Mouse (Mus musculus): Measurements from ENCODE around the gene Pea15a. TPM values are rescaled to one million over a fixed set of nuclear protein-coding genes. Genes with fewer than 3 reads are reported as not detected.
A peak's percentile ranks its signal among the peaks of the same experiment; 100 is the strongest.

The Pea15a gene
- polyA plus RNA-seq, 1 experiment from 2014 or later, result 388 TPM

DNA sequence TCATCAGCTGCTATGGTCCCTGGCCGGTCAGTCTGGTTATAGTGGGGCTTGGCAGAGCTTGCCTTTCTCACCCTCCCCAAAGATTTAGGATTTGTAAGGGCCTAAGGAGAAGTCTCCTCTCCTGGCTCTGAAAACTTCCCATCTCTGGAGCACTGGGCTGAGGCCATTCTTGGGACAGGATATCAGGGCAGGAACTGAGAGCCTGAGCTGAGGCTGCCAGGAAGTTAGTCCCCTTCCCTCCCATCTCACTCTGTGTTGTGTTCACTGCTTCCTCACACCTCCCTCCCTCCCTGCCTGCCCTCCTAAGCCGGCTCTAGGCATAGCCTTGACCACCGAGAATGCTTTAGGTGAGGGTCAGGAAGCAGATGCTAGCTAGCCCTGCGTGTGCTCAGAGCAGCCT lies 3.0 kb downstream of the Pea15a start:
- Histone ChIP-seq H3K9ac (peak overlapping the region; percentile 97), H3K27me3 (no peaks in the 10 kb centered on the region), H3K4me3 (peak overlapping the region; percentile 79), H3K27ac (replicated peaks) (peak overlapping the region; percentile 95), H3K4me2 (peak overlapping the region; percentile 87), H3K36me3 (peaks cover 18% of the 10 kb centered on the region), H3K9me3 (no peaks in the 10 kb centered on the region), H3K4me1 (replicated peaks) (peaks cover 80% of the 10 kb centered on the region)
- WGBS, result 3% methylated on average over 4 of the region's 4 CpGs
- no peak for ATAC-seq (ENCODE audit: low read depth)

DNA sequence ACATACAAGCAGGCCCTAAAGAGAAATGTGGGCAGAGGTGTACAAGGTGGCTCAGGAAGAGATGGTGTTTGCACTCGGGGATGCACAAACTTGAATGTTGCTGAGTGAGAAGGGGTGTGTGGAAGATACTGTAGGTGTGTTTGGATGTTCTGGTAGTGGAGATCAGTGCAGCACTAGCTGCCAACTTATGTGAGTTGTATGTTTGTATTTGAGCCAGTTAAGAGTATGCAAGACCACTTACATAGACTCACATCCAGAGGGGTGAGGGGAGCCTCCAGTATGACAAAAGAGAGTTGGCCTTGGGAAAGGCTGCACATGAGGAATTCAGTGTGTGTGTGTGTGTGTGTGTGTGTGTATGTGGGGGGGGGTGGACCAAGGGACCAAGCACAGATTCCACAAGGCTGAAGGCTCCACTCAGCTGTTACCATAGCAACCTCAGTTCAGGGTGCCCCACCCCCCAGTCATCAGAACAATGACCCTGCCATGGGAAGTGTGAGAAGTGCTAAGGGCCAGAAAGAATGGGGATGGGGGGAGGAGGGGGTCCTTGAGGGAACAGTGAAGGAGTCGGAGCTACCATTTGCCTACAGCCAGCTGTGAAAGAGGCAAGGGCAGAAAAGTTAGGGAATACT lies 3.6 kb downstream of the Pea15a start:
- peak overlapping the region; percentile 79 for H3K4me3 ChIP-seq
- peak; percentile 2; the same call in 1 of the 2 replicates for ATAC-seq (ENCODE audit: low read depth)
- H3K9me3 ChIP-seq, result no peaks in the 10 kb centered on the region
- peak overlapping the region; percentile 97 for H3K9ac ChIP-seq
- H3K27me3 ChIP-seq, result no peaks in the 10 kb centered on the region
- WGBS, result 8% methylated on average over 2 of the region's 2 CpGs
- H3K36me3 ChIP-seq, result peaks cover 24% of the 10 kb centered on the region
- peaks cover 80% of the 10 kb centered on the region for H3K4me1 ChIP-seq (replicated peaks)
- peak overlapping the region; percentile 87 for H3K4me2 ChIP-seq
- peak overlapping the region; percentile 95 for H3K27ac ChIP-seq (replicated peaks)

DNA sequence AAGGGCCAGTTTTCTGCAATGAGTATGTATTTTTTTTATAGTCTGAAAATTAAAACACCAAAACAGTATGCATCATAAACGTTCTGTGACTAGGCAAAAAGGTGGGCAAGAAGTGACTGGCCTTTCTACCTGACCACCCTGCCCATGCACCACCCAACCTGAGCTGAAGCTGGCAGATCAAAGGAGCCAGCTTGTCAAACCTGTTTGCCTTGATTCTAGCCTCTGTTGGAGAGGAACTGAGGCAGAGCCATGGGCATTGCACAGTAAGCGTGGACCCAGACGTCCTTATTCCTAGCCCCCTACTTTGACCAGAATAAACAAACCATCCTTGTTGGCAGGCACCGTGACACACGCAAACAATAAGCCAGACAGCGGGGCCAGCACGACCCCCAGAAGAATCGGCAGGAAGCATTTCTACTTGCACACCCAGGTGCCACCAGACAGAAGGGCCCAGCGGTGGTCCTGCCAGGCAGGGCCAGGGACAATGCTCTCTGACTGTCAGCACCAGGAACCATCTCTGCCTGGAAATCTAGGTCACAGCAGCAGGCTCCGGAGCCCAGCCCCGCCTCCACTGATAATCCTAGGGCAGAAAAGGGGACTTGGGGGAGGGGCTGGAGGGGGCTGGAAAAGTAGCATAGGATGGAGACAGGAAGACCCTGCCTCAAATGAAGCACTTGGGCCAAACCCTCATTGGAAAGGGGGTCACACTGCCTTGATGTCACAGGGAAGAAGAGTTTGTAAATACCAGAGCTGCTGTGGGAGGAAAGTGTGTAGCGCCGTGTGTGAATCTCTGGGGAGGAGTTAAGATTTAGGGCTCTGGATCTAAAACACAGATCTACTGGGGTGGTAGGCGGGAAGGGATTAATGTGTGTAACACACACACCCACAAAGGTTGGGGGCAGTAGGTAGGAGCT lies 4.4 kb downstream of the Pea15a start:
- peak overlapping the region; percentile 95 for H3K27ac ChIP-seq (replicated peaks)
- H3K9ac ChIP-seq, result peak overlapping the region; percentile 63
- H3K27me3 ChIP-seq, result no peaks in the 10 kb centered on the region
- peaks cover 76% of the 10 kb centered on the region for H3K4me1 ChIP-seq (replicated peaks)
- peaks cover 32% of the 10 kb centered on the region for H3K36me3 ChIP-seq
- no peak for ATAC-seq (ENCODE audit: low read depth)
- no peaks in the 10 kb centered on the region for H3K9me3 ChIP-seq
- peak overlapping the region; percentile 19 for H3K4me3 ChIP-seq
- peak overlapping the region; percentile 87 for H3K4me2 ChIP-seq
- WGBS, result 9% methylated on average over 14 of the region's 14 CpGs

DNA sequence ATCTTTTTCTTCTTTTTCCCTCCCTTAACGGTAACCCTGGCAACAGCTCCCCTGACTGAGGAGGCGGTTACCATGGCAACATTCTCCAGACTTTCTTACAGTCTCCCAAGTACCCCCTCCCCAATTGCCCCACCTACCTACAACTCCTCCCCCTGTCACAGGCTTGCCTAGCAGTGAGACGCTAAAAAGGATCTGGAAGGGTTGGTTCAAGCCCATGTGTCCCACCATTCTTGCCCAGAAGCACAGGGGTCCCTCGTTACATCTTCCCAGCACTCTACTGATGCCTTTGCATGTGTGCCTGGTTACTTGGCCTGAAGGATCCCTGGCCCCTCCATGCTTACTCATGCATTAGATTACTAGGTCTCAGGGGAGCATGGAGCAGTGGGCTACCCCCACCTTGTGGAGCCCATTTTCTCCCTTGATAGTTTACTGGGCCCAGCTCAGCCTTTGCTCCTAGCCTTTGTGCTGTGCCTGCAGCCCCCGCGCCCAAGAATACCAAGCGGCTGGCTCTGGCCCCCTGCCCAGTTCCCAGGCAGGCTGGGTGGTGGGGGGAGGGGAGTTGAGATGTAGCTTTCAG lies 5.6 kb downstream of the Pea15a start:
- ATAC-seq (ENCODE audit: low read depth), result peak; percentile 57
- H3K4me2 ChIP-seq, result peak overlapping the region; percentile 87
- H3K9ac ChIP-seq, result peak overlapping the region; percentile 58
- H3K27ac ChIP-seq (replicated peaks), result peak overlapping the region; percentile 95
- peak overlapping the region; percentile 4; the same call in 1 of the 2 replicates for H3K4me3 ChIP-seq
- peaks cover 44% of the 10 kb centered on the region for H3K36me3 ChIP-seq
- peaks cover 68% of the 10 kb centered on the region for H3K4me1 ChIP-seq (replicated peaks)
- no peaks in the 10 kb centered on the region for H3K9me3 ChIP-seq
- no peaks in the 10 kb centered on the region for H3K27me3 ChIP-seq
- 18% methylated on average over 7 of the region's 7 CpGs for WGBS

DNA sequence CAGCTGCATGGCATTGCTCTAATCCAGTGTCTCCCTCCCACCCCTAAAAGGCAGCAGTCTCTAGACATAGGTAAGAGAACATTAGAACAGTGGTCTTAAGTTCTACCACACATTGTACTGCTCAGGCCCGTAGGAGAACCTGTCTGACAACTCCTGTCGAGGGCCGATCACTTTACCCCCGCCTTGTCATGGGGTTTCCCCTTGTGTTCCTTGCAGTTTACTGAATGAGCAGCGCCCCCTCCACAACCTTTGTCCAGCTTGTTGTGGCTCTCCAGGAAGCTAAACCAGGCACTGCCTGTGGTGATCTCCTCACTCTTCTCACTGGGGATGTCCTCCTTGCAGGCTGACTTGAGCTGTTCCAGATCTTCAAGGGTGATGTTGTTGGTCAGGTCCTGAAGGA lies 6.4 kb downstream of the Pea15a start:
- peak overlapping the region; percentile 50; the same call in 1 of the 2 replicates for H3K9ac ChIP-seq
- peak overlapping the region; percentile 95 for H3K27ac ChIP-seq (replicated peaks)
- H3K36me3 ChIP-seq, result peaks cover 52% of the 10 kb centered on the region
- H3K4me3 ChIP-seq, result no peak overlapping the region
- WGBS, result 80% methylated on average over 5 of the region's 5 CpGs
- no peaks in the 10 kb centered on the region for H3K9me3 ChIP-seq
- ATAC-seq (ENCODE audit: low read depth), result no peak
- no peaks in the 10 kb centered on the region for H3K27me3 ChIP-seq
- peaks cover 60% of the 10 kb centered on the region for H3K4me1 ChIP-seq (replicated peaks)
- H3K4me2 ChIP-seq, result peak overlapping the region; percentile 87

DNA sequence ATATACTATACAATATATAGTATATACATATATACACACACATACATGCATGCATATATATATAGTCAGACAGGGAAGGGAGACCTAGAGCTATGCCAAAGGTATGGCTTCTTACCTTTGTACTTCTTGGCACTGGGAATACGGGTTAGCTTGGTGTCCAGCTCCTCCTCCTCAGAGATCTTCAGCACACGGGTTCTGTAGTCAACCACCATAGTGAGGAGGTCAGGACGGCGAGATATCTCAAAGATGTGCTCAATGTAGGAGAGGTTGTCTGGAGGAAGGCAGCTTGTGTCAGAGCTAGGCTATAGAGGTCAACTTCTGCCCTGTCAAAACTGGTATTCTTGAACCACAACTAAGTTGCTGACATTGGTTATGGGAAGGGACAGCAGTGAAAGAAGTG lies 7.6 kb downstream of the Pea15a start:
- Histone ChIP-seq H3K9me3 (no peaks in the 10 kb centered on the region), H3K4me3 (no peak overlapping the region), H3K36me3 (peaks cover 64% of the 10 kb centered on the region), H3K27me3 (no peaks in the 10 kb centered on the region), H3K9ac (no peak overlapping the region), H3K27ac (replicated peaks) (no peak overlapping the region; the same call in 1 of the 2 replicates), H3K4me1 (replicated peaks) (peaks cover 48% of the 10 kb centered on the region), H3K4me2 (no peak overlapping the region)
- WGBS, result 88% methylated on average over 4 of the region's 4 CpGs
- ATAC-seq (ENCODE audit: low read depth), result no peak

DNA sequence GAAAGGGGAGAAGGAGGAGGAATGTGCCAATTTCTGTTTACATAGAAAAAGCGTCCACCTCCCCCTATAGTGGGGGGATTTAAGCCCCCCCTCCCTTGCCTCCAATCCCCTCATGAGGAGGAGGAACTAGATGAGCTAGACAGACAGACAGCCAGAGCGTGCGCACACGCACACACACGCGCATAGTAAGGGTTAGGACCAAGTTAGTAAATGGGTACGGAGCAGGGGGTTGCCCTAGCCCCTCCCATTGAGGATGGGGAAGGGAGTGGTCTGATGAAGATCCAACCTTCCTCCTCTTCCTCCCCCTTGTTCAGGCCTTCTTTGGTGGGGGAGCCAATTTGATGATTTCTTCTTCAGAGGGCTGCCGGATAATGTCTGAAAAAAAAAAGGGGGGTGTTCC lies 8.3 kb downstream of the Pea15a start:
- no peak overlapping the region for H3K4me2 ChIP-seq
- peak overlapping the region; percentile 33; the same call in 1 of the 2 replicates for H3K27ac ChIP-seq (replicated peaks)
- peaks cover 70% of the 10 kb centered on the region for H3K36me3 ChIP-seq
- ATAC-seq (ENCODE audit: low read depth), result no peak
- 89% methylated on average over 8 of the region's 8 CpGs for WGBS
- H3K4me3 ChIP-seq, result no peak overlapping the region
- no peaks in the 10 kb centered on the region for H3K27me3 ChIP-seq
- peaks cover 41% of the 10 kb centered on the region for H3K4me1 ChIP-seq (replicated peaks)
- H3K9ac ChIP-seq, result no peak overlapping the region
- no peaks in the 10 kb centered on the region for H3K9me3 ChIP-seq

DNA sequence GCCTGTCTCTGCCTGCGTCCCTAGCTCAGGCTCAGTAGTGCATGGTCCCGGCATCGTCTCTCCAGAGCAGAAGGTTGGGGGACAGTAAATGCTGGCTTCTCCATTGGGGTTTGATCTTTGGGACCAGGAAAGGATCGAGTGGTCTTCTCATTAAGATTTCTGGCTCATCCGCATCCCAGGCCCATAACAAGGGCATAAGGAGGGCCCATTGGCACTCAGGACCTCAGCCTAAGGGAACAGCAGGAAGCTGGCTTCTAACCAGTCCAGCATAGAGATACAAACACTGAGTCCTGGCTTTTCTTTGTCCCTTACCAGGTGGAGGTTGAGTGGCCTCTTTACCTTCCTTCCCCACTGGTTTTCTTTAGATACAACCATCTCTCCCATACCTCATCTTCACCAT lies 8.8 kb downstream of the Pea15a start:
- no peak overlapping the region for H3K9ac ChIP-seq
- WGBS, result 79% methylated on average over 5 of the region's 5 CpGs
- H3K9me3 ChIP-seq, result no peaks in the 10 kb centered on the region
- no peak overlapping the region for H3K4me2 ChIP-seq
- peak overlapping the region; percentile 33; the same call in 1 of the 2 replicates for H3K27ac ChIP-seq (replicated peaks)
- no peaks in the 10 kb centered on the region for H3K27me3 ChIP-seq
- H3K4me3 ChIP-seq, result no peak overlapping the region
- H3K36me3 ChIP-seq, result peaks cover 70% of the 10 kb centered on the region
- H3K4me1 ChIP-seq (replicated peaks), result peaks cover 37% of the 10 kb centered on the region
- ATAC-seq (ENCODE audit: low read depth), result no peak

DNA sequence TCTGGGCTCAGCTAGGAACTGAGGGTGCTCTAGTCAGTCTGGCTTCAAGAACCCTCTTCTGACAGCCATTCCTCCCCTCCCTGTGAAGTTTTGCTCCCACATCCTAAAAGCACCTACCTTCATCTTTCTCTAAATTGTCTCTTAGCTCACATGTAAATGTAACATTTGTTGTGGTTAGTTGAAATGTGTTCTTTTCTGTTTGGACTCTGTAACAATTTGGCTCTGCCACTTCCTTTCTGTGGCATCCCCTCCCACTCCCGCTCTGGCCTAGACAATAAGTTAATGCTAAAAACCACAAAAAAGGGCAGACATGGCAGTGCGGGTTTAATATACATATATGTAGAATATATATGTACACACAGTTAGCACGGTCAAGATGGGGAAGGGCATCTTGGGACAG lies 9.5 kb downstream of the Pea15a start:
- Histone ChIP-seq H3K27me3 (no peaks in the 10 kb centered on the region), H3K9me3 (no peaks in the 10 kb centered on the region), H3K4me1 (replicated peaks) (peaks cover 30% of the 10 kb centered on the region), H3K4me3 (no peak overlapping the region), H3K36me3 (peaks cover 77% of the 10 kb centered on the region), H3K9ac (no peak overlapping the region), H3K4me2 (no peak overlapping the region), H3K27ac (replicated peaks) (no peak overlapping the region)
- 86% methylated on average over 3 of the region's 3 CpGs for WGBS
- ATAC-seq (ENCODE audit: low read depth), result no peak

DNA sequence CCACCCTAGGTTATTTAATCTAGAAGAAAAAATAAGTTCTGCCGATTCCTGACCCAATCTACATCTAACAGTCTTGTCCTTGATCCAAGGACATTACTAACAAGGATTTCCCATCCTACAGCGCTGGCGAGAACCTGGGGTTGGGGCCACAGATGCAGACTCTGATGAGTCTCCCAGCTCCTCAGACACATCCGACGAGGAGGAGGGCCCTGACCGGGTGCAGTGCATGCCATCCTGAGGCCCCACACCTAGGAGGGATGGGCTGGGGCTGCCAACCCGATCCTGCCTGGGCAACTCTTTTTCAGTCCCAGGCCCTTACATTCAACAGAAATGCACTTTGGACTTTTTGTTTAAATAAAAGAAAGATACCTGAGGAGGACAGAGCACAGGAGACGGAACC lies 12.2 kb downstream of the Pea15a start:
- H3K9me3 ChIP-seq, result no peaks in the 10 kb centered on the region
- H3K4me1 ChIP-seq (replicated peaks), result peaks cover 3% of the 10 kb centered on the region
- no peak overlapping the region for H3K9ac ChIP-seq
- no peaks in the 10 kb centered on the region for H3K27me3 ChIP-seq
- no peak overlapping the region for H3K4me2 ChIP-seq
- 85% methylated on average over 8 of the region's 8 CpGs for WGBS
- no peak for ATAC-seq (ENCODE audit: low read depth)
- peaks cover 90% of the 10 kb centered on the region for H3K36me3 ChIP-seq
- H3K4me3 ChIP-seq, result no peak overlapping the region
- H3K27ac ChIP-seq (replicated peaks), result no peak overlapping the region

DNA sequence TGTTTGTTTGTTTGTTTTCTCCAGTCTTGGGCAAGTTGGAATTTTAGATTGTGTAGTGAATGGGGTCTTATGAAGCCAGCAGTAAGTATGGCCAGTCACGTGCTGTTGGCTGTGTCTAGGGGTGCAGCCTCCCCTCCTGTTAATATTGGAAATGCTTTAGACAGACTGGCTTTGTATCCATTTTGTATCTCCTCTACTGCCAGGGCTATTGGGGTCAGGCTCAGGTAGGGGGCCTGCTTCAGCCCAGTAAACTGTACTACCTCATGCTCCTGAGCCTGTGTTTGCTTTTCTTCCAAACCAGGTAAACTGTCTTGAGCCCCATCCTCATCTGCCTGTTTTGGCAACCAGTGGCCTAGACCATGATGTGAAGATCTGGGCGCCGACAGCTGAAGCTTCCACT lies 14.4 kb downstream of the Pea15a start:
- Histone ChIP-seq H3K27me3 (no peaks in the 10 kb centered on the region), H3K9ac (no peak overlapping the region), H3K36me3 (peaks cover 88% of the 10 kb centered on the region), H3K4me2 (no peak overlapping the region), H3K9me3 (no peaks in the 10 kb centered on the region), H3K4me3 (no peak overlapping the region), H3K4me1 (replicated peaks) (no peaks in the 10 kb centered on the region), H3K27ac (replicated peaks) (no peak overlapping the region)
- 91% methylated on average over 3 of the region's 3 CpGs for WGBS
- ATAC-seq (ENCODE audit: low read depth), result no peak

DNA sequence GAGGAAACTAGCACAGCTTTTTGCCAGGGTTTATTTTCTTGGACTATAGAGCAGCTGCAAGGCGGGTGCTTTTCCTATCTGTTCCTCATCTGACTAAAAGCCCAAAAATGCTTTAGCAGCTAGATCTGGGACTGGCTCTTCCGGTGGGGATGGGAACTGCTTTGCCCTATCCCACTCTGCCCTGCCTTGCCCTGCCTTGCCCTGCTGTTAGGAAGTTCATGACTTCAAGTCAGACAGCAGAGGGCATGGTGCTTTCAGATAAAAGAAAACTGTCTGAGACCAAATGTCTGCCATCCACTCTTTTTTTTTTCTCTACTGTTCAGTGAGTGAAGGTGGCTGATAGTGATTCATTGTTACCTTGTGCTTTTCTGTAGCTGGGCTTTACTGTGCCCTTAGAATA lies 15.0 kb downstream of the Pea15a start:
- no peak overlapping the region for H3K4me3 ChIP-seq
- H3K4me1 ChIP-seq (replicated peaks), result no peaks in the 10 kb centered on the region
- 93% methylated on average over 2 of the region's 2 CpGs for WGBS
- H3K36me3 ChIP-seq, result peaks cover 88% of the 10 kb centered on the region
- H3K9me3 ChIP-seq, result no peaks in the 10 kb centered on the region
- no peak for ATAC-seq (ENCODE audit: low read depth)
- H3K27me3 ChIP-seq, result no peaks in the 10 kb centered on the region
- H3K9ac ChIP-seq, result no peak overlapping the region
- no peak overlapping the region for H3K4me2 ChIP-seq
- no peak overlapping the region for H3K27ac ChIP-seq (replicated peaks)

All from neural tube, embryonic 13.5 days (tissue).